Mouse (Mus musculus) hindbrain, embryonic 10.5 days (tissue): ENCODE results near the gene Vstm4. TPM values are rescaled to one million over a fixed set of nuclear protein-coding genes. Genes with fewer than 3 reads are reported as not detected.

Experiments
- DNase-seq: peaks from one replicate; pipeline ENCODE4 v3.0.0-alpha.2; 2017; ENCODE audit warnings: low spot score
- H3K27ac ChIP-seq: fragments of 300-500 bp; sonication (generic); 2 replicates; pipeline ENCODE4 v1.5.1; 2016; ENCODE audit warnings: mild to moderate bottlenecking, moderate library complexity
- H3K27me3 ChIP-seq: fragments of 300-500 bp; sonication (generic); 2 replicates; pipeline ENCODE4 v1.6.1; 2016; ENCODE audit warnings: mild to moderate bottlenecking; ENCODE audit not compliant: poor library complexity, insufficient read depth, severe bottlenecking
- H3K36me3 ChIP-seq: fragments of 300-500 bp; sonication (generic); 2 replicates; pipeline ENCODE4 v1.6.1; 2016; ENCODE audit warnings: mild to moderate bottlenecking, moderate library complexity
- H3K4me1 ChIP-seq: fragments of 300-500 bp; sonication (generic); replicated peaks from 2 replicates; pipeline ENCODE4 v1.6.1; 2016; ENCODE audit warnings: mild to moderate bottlenecking
- H3K4me3 ChIP-seq: fragments of 300-500 bp; sonication (generic); 2 replicates; pipeline ENCODE4 v1.5.1; 2016; ENCODE audit warnings: mild to moderate bottlenecking, moderate library complexity
- H3K9me3 ChIP-seq: fragments of 300-500 bp; sonication (generic); 2 replicates; pipeline ENCODE4 v1.6.1; 2016; ENCODE audit warnings: mild to moderate bottlenecking, moderate library complexity
- WGBS: fragments of 180-500 bp; shearing (Covaris S2); methylation state at CpG from one replicate; pipeline ENCODE4 v1.1.7; 2016; 5-methylcytosine and 5-hydroxymethylcytosine counted together
- polyA plus RNA-seq: library from polyadenylated mRNA; unstranded; fragments of >200 nt; fragmentation: Nextera tagmentation; extraction: Ambion mirVana; gene quantifications from 2 replicates; pipeline ENCODE4 v1.2.1, GENCODE M21; 2016

The Vstm4 gene
- 2.9 and 3.0 TPM in 2 replicates for polyA plus RNA-seq

- Histone ChIP-seq H3K27me3 (peaks cover 35% of the 10 kb centered on the region), H3K9me3 (no peaks in the 10 kb centered on the region), H3K4me3 (peak within 1 kb of the TSS; percentile 65), H3K36me3 (no peaks in the 10 kb centered on the region), H3K4me1 (peaks cover 37% of the 10 kb centered on the region), H3K27ac (peak within 1 kb of the TSS; percentile 90)
- DNase-seq, result peak; percentile 65
- WGBS, result under 1% methylated on average over 67 of the region's 68 CpGs
These were observed at the start of gene Vstm4 for GRCm38 (mm10) chr14:32856681-32857328. Vstm4 (plus strand) TSS chr14:32856756.

- DNase-seq, result no peak
- Histone ChIP-seq H3K36me3 (no peaks in the 10 kb centered on the region), H3K27me3 (no peaks in the 10 kb centered on the region), H3K9me3 (no peaks in the 10 kb centered on the region), H3K27ac (no peak overlapping the region), H3K4me3 (no peak overlapping the region), H3K4me1 (no peaks in the 10 kb centered on the region)
These were observed 46.4 kb upstream of the Vstm4 start for GRCm38 (mm10) chr14:32810111-32810510.

- H3K9me3 ChIP-seq, result no peaks in the 10 kb centered on the region
- DNase-seq, result no peak
- H3K27ac ChIP-seq, result no peak overlapping the region
- no peak overlapping the region for H3K4me3 ChIP-seq
- H3K4me1 ChIP-seq, result no peaks in the 10 kb centered on the region
- H3K27me3 ChIP-seq, result no peaks in the 10 kb centered on the region
- H3K36me3 ChIP-seq, result no peaks in the 10 kb centered on the region
- 77% methylated on average over 6 of the region's 6 CpGs for WGBS
These were observed 44.1 kb upstream of the Vstm4 start for GRCm38 (mm10) chr14:32812429-32812828.

GRCm38 (mm10) chr14:32814961-32815360 lies 41.6 kb upstream of the Vstm4 start:
- H3K4me1 ChIP-seq, result peaks cover 4% of the 10 kb centered on the region
- no peak for DNase-seq
- no peaks in the 10 kb centered on the region for H3K27me3 ChIP-seq
- H3K27ac ChIP-seq, result no peak overlapping the region
- H3K9me3 ChIP-seq, result no peaks in the 10 kb centered on the region
- no peak overlapping the region for H3K4me3 ChIP-seq
- H3K36me3 ChIP-seq, result no peaks in the 10 kb centered on the region
- 64% methylated on average over 4 of the region's 4 CpGs for whole genome bisulfite sequencing

- Histone ChIP-seq H3K27ac (no peak overlapping the region), H3K36me3 (no peaks in the 10 kb centered on the region), H3K4me3 (no peak overlapping the region), H3K9me3 (no peaks in the 10 kb centered on the region), H3K27me3 (no peaks in the 10 kb centered on the region), H3K4me1 (peaks cover 4% of the 10 kb centered on the region)
- no peak for DNase-seq
- WGBS, result 77% methylated on average over 4 of the region's 4 CpGs
These were observed 40.0 kb upstream of the Vstm4 start for GRCm38 (mm10) chr14:32816533-32816932.

- 75% methylated on average over 7 of the region's 7 CpGs for WGBS
- no peaks in the 10 kb centered on the region for H3K27me3 ChIP-seq
- H3K4me3 ChIP-seq, result no peak overlapping the region
- no peaks in the 10 kb centered on the region for H3K9me3 ChIP-seq
- no peaks in the 10 kb centered on the region for H3K36me3 ChIP-seq
- no peak overlapping the region for H3K27ac ChIP-seq
- no peak for DNase-seq
- H3K4me1 ChIP-seq, result peaks cover 4% of the 10 kb centered on the region
These were observed 39.3 kb upstream of the Vstm4 start for GRCm38 (mm10) chr14:32817258-32817657.

GRCm38 (mm10) chr14:32819297-32819696 lies 37.3 kb upstream of the Vstm4 start:
- H3K4me1 ChIP-seq, result peaks cover 8% of the 10 kb centered on the region
- H3K27me3 ChIP-seq, result no peaks in the 10 kb centered on the region
- no peaks in the 10 kb centered on the region for H3K36me3 ChIP-seq
- no peak for DNase-seq
- no peak overlapping the region for H3K4me3 ChIP-seq
- no peaks in the 10 kb centered on the region for H3K9me3 ChIP-seq
- 40% methylated on average over 1 of the region's 1 CpGs for WGBS
- H3K27ac ChIP-seq, result no peak overlapping the region

GRCm38 (mm10) chr14:32822812-32823211 lies 33.7 kb upstream of the Vstm4 start:
- no peak for DNase-seq
- H3K4me1 ChIP-seq, result peaks cover 33% of the 10 kb centered on the region
- no peaks in the 10 kb centered on the region for H3K27me3 ChIP-seq
- H3K9me3 ChIP-seq, result no peaks in the 10 kb centered on the region
- H3K4me3 ChIP-seq, result no peak overlapping the region
- H3K27ac ChIP-seq, result no peak overlapping the region
- H3K36me3 ChIP-seq, result no peaks in the 10 kb centered on the region
- WGBS, result 90% methylated on average over 4 of the region's 4 CpGs

GRCm38 (mm10) chr14:32823861-32824260 lies 32.7 kb upstream of the Vstm4 start:
- Histone ChIP-seq H3K27me3 (no peaks in the 10 kb centered on the region), H3K36me3 (no peaks in the 10 kb centered on the region), H3K27ac (no peak overlapping the region), H3K9me3 (no peaks in the 10 kb centered on the region), H3K4me1 (peaks cover 43% of the 10 kb centered on the region), H3K4me3 (no peak overlapping the region)
- 89% methylated on average over 3 of the region's 3 CpGs for WGBS
- DNase-seq, result no peak

GRCm38 (mm10) chr14:32824267-32825150 lies 32.0 kb upstream of the Vstm4 start:
- H3K4me1 ChIP-seq, result peaks cover 39% of the 10 kb centered on the region
- no peaks in the 10 kb centered on the region for H3K27me3 ChIP-seq
- no peak overlapping the region for H3K4me3 ChIP-seq
- 59% methylated on average over 14 of the region's 14 CpGs for WGBS
- no peak overlapping the region for H3K27ac ChIP-seq
- no peak for DNase-seq
- no peaks in the 10 kb centered on the region for H3K36me3 ChIP-seq
- no peaks in the 10 kb centered on the region for H3K9me3 ChIP-seq

GRCm38 (mm10) chr14:32825426-32826032 lies 31.0 kb upstream of the Vstm4 start:
- WGBS, result 6% methylated on average over 11 of the region's 11 CpGs
- Histone ChIP-seq H3K4me3 (peak overlapping the region; percentile 18; the same call in 1 of the 2 replicates), H3K27ac (peak overlapping the region; percentile 37; the same call in 1 of the 2 replicates)

GRCm38 (mm10) chr14:32827165-32827564 lies 29.4 kb upstream of the Vstm4 start:
- 61% methylated on average over 4 of the region's 4 CpGs for WGBS
- H3K27ac ChIP-seq, result 0 out of 2 replicates have a peak overlapping the region, but pooled peaks have one; percentile 13

More at GRCm38 (mm10) chr14:32825426-32826032, 31.0 kb upstream of the Vstm4 start:
- peaks cover 39% of the 10 kb centered on the region for H3K4me1 ChIP-seq
- DNase-seq, result peak; percentile 57
- no peaks in the 10 kb centered on the region for H3K27me3 ChIP-seq
- H3K36me3 ChIP-seq, result no peaks in the 10 kb centered on the region
- peaks cover 7% of the 10 kb centered on the region; the same call in 1 of the 2 replicates for H3K9me3 ChIP-seq

More at GRCm38 (mm10) chr14:32827165-32827564, 29.4 kb upstream of the Vstm4 start:
- no peak overlapping the region for H3K4me3 ChIP-seq
- peaks cover 7% of the 10 kb centered on the region; the same call in 1 of the 2 replicates for H3K9me3 ChIP-seq
- no peak for DNase-seq
- H3K4me1 ChIP-seq, result peaks cover 39% of the 10 kb centered on the region
- H3K36me3 ChIP-seq, result no peaks in the 10 kb centered on the region
- no peaks in the 10 kb centered on the region for H3K27me3 ChIP-seq
